Mouse (Mus musculus) midbrain, embryonic 11.5 days (tissue): ENCODE data around the gene Rbm3. TPM values are rescaled to one million over a fixed set of nuclear protein-coding genes. Genes with fewer than 3 reads are reported as not detected.

Source experiments
- ATAC-seq: fragments of 200-750 bp; cut with Nextera tagmentation; 2 replicates; pipeline ENCODE4 v1.8.0; 2017; ENCODE audit warnings: moderate TSS enrichment, moderate library complexity; ENCODE audit not compliant: low FRiP score
- DNase-seq: peaks from one replicate; pipeline ENCODE4 v3.0.0; 2015; ENCODE audit warnings: low spot score; ENCODE audit errors: missing footprints
- H3K27ac ChIP-seq: fragments of 300-500 bp; sonication (generic); 2 replicates; pipeline ENCODE4 v1.5.1; 2014; ENCODE audit warnings: low read depth, low read length
- H3K27me3 ChIP-seq: fragments of 300-500 bp; sonication (generic); 2 replicates; pipeline ENCODE4 v1.6.1; 2014; ENCODE audit warnings: mild to moderate bottlenecking, low read length, moderate library complexity, mixed read lengths; ENCODE audit not compliant: control insufficient read depth, insufficient read depth
- H3K36me3 ChIP-seq: fragments of 300-500 bp; sonication (generic); 2 replicates; pipeline ENCODE4 v1.6.1; 2014; ENCODE audit warnings: mild to moderate bottlenecking, low read length, moderate library complexity, mixed read lengths; ENCODE audit not compliant: control insufficient read depth, insufficient read depth
- H3K4me1 ChIP-seq: fragments of 300-500 bp; sonication (generic); 2 replicates; pipeline ENCODE4 v1.6.1; 2014; ENCODE audit warnings: low read length; ENCODE audit not compliant: control insufficient read depth, insufficient read depth
- H3K4me2 ChIP-seq: fragments of 300-500 bp; sonication (generic); 2 replicates; pipeline ENCODE4 v1.6.1; 2014; ENCODE audit warnings: mild to moderate bottlenecking, moderate library complexity
- H3K4me3 ChIP-seq: fragments of 300-500 bp; sonication (generic); 2 replicates; pipeline ENCODE4 v1.5.1; 2014; ENCODE audit warnings: low read depth, low read length
- H3K9ac ChIP-seq: fragments of 300-500 bp; sonication (generic); 2 replicates; pipeline ENCODE4 v1.6.1; 2014; ENCODE audit warnings: low read length
- H3K9me3 ChIP-seq: fragments of 300-500 bp; sonication (generic); 2 replicates; pipeline ENCODE4 v1.6.1; 2016; ENCODE audit warnings: low read length; ENCODE audit not compliant: control insufficient read depth
- WGBS: fragments of 180-500 bp; shearing (Covaris S2); extraction: QIAGEN DNeasy Blood & Tissue Kit; methylation state at CpG from one replicate; pipeline ENCODE4 v1.1.7; 2014; 5-methylcytosine and 5-hydroxymethylcytosine counted together
- polyA plus RNA-seq: library from polyadenylated mRNA; unstranded; fragments of >200 nt; fragmentation: Nextera tagmentation; extraction: Ambion mirVana; gene quantifications from 2 replicates; pipeline ENCODE4 v1.2.1, GENCODE M21; 2014

Gene Rbm3
- polyA plus RNA-seq, 1 experiment from 2014 or later, result 439 TPM

DNA sequence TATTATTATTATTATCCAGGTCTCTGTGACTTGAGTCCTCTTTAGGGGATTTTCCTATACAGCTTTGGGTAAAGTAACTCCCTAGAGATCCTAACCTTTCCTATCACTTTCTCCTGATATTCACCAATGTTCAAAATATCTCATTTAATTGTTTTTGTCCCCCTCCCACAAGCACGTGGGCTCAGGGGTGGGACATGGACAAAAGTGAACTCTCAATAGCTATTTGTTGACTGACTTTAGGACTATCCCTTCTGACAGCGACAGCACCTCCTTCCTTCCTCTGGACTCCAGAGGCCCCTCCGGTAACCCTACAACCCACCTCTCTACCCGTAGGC lies 29.5 kb upstream of the Rbm3 start:
- WGBS, result 15% methylated on average over 4 of the region's 4 CpGs
- peak overlapping the region; percentile 51 for H3K4me2 ChIP-seq
- H3K9me3 ChIP-seq, result no peaks in the 10 kb centered on the region
- H3K36me3 ChIP-seq, result no peaks in the 10 kb centered on the region
- H3K4me3 ChIP-seq, result peak overlapping the region; percentile 55
- ATAC-seq, result no peak
- H3K27me3 ChIP-seq, result no peaks in the 10 kb centered on the region
- DNase-seq, result no peak
- H3K27ac ChIP-seq, result no peak overlapping the region
- no peaks in the 10 kb centered on the region for H3K4me1 ChIP-seq
- H3K9ac ChIP-seq, result peak overlapping the region; percentile 55

GRCm38 (mm10) chrX:8167716-8168647 lies 22.3 kb upstream of the Rbm3 start:
- H3K27me3 ChIP-seq, result no peaks in the 10 kb centered on the region
- WGBS, result 94% methylated on average over 10 of the region's 10 CpGs
- H3K4me3 ChIP-seq, result no peak overlapping the region
- no peak overlapping the region for H3K4me2 ChIP-seq
- no peak overlapping the region for H3K27ac ChIP-seq
- no peak for DNase-seq
- H3K9ac ChIP-seq, result no peak overlapping the region
- H3K36me3 ChIP-seq, result no peaks in the 10 kb centered on the region
- H3K4me1 ChIP-seq, result no peaks in the 10 kb centered on the region
- no peaks in the 10 kb centered on the region for H3K9me3 ChIP-seq
- no peak for ATAC-seq

- Histone ChIP-seq H3K4me1 (no peaks in the 10 kb centered on the region), H3K9ac (no peak overlapping the region), H3K27ac (no peak overlapping the region), H3K27me3 (no peaks in the 10 kb centered on the region), H3K9me3 (no peaks in the 10 kb centered on the region), H3K4me2 (no peak overlapping the region), H3K36me3 (no peaks in the 10 kb centered on the region), H3K4me3 (no peak overlapping the region)
- WGBS, result 88% methylated on average over 4 of the region's 4 CpGs
- no peak for ATAC-seq
- DNase-seq, result no peak
Observed at GRCm38 (mm10) chrX:8164471-8164870, 18.8 kb upstream of the Rbm3 start.

DNA sequence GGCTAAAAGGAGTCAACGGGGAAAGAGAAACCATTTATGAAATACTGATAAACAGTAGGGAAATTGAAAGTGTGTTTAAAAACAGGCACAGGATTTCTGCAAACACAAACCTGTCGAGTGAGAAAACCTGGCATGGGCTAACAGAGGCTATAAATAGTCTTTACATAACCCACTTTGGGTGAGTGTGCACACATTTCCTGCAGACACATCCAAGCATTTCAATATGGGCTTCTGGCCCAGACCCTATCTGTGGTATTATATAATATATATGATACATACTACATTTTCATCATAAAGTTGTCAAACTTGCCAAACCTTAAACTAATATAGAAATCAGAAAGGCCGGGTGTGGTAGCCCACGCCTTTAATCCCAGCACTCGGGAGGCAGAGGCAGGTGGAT lies 17.4 kb upstream of the Rbm3 start:
- no peak overlapping the region for H3K9ac ChIP-seq
- H3K36me3 ChIP-seq, result no peaks in the 10 kb centered on the region
- H3K4me1 ChIP-seq, result no peaks in the 10 kb centered on the region
- H3K4me2 ChIP-seq, result no peak overlapping the region
- H3K9me3 ChIP-seq, result no peaks in the 10 kb centered on the region
- WGBS, result 94% methylated on average over 5 of the region's 5 CpGs
- ATAC-seq (no peak), DNase-seq (no peak)
- no peak overlapping the region for H3K4me3 ChIP-seq
- H3K27ac ChIP-seq, result no peak overlapping the region
- no peaks in the 10 kb centered on the region for H3K27me3 ChIP-seq

DNA sequence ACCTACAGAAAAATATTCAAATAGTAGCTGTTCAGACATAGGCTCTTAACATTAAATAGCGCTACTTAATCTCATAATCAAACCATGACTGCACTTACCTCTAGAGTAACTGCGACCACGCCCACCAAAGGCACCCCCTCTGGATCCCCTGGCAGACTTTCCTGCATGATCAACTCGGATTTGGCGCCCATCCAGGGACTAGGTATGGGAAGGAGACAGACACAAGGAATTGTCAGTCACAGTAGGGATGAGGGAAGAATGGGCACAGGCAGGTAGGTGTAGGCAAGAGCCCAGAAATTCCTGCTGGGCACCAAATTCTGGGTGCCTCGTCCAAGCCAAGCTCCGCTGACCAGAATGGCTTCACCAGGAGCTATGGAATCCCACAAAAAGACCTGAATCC lies 1.9 kb downstream of the Rbm3 start:
- no peak overlapping the region for H3K27ac ChIP-seq
- H3K9ac ChIP-seq, result peak overlapping the region; percentile 92; the same call in 1 of the 2 replicates
- H3K9me3 ChIP-seq, result no peaks in the 10 kb centered on the region
- peaks cover 7% of the 10 kb centered on the region for H3K4me1 ChIP-seq
- H3K4me2 ChIP-seq, result peak overlapping the region; percentile 70
- H3K36me3 ChIP-seq, result peaks cover 8% of the 10 kb centered on the region
- DNase-seq (no peak), ATAC-seq (no peak)
- H3K4me3 ChIP-seq, result peak overlapping the region; percentile 57
- 75% methylated on average over 7 of the region's 7 CpGs for WGBS
- no peaks in the 10 kb centered on the region for H3K27me3 ChIP-seq

- Histone ChIP-seq H3K9ac (no peak overlapping the region), H3K36me3 (peaks cover 8% of the 10 kb centered on the region), H3K4me1 (peaks cover 7% of the 10 kb centered on the region), H3K27me3 (no peaks in the 10 kb centered on the region), H3K4me3 (no peak overlapping the region), H3K4me2 (no peak overlapping the region), H3K27ac (no peak overlapping the region), H3K9me3 (no peaks in the 10 kb centered on the region)
- DNase-seq, result no peak
- no peak for ATAC-seq
- WGBS, result 89% methylated on average over 7 of the region's 7 CpGs
Observed at GRCm38 (mm10) chrX:8142948-8143347, 2.7 kb downstream of the Rbm3 start.

GRCm38 (mm10) chrX:8141058-8141457 lies 4.6 kb downstream of the Rbm3 start:
- H3K36me3 ChIP-seq, result peaks cover 8% of the 10 kb centered on the region
- H3K27ac ChIP-seq, result no peak overlapping the region
- H3K9me3 ChIP-seq, result no peaks in the 10 kb centered on the region
- WGBS, result 81% methylated on average over 3 of the region's 3 CpGs
- DNase-seq, result no peak
- H3K4me1 ChIP-seq, result peaks cover 7% of the 10 kb centered on the region
- H3K9ac ChIP-seq, result no peak overlapping the region
- H3K27me3 ChIP-seq, result no peaks in the 10 kb centered on the region
- ATAC-seq, result no peak
- no peak overlapping the region for H3K4me2 ChIP-seq
- H3K4me3 ChIP-seq, result no peak overlapping the region

DNA sequence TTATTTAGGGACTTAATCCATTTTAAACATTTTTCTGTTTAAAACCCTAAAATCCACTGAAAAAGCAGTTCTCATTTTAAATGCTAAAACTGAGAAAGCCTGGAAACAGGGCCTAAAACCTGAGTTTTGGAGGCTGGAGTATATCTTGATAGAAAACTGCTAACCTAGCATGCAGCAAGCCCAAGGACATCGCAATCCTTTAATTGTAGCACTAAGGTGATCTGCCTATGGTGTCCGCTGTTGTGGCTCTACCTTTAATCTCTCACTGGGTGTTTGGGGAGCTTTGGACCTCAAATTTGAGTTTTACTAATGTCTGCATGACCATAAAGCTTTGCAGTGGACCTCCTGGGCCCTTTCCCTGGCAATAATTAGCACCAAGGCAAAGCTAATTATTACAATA lies 5.2 kb downstream of the Rbm3 start:
- no peaks in the 10 kb centered on the region for H3K9me3 ChIP-seq
- H3K27ac ChIP-seq, result no peak overlapping the region
- H3K4me3 ChIP-seq, result no peak overlapping the region
- 87% methylated on average over 2 of the region's 2 CpGs for WGBS
- H3K9ac ChIP-seq, result no peak overlapping the region
- H3K4me2 ChIP-seq, result no peak overlapping the region
- peaks cover 8% of the 10 kb centered on the region for H3K36me3 ChIP-seq
- no peak for DNase-seq
- no peak for ATAC-seq
- no peaks in the 10 kb centered on the region for H3K27me3 ChIP-seq
- H3K4me1 ChIP-seq, result peaks cover 7% of the 10 kb centered on the region

GRCm38 (mm10) chrX:8139480-8139879 lies 6.2 kb downstream of the Rbm3 start:
- H3K27me3 ChIP-seq, result no peaks in the 10 kb centered on the region
- H3K4me2 ChIP-seq, result no peak overlapping the region
- DNase-seq, result no peak
- H3K36me3 ChIP-seq, result peaks cover 8% of the 10 kb centered on the region
- H3K9me3 ChIP-seq, result no peaks in the 10 kb centered on the region
- H3K4me3 ChIP-seq, result no peak overlapping the region
- no peak overlapping the region for H3K27ac ChIP-seq
- peaks cover 7% of the 10 kb centered on the region for H3K4me1 ChIP-seq
- 64% methylated on average over 1 of the region's 1 CpGs for WGBS
- ATAC-seq, result no peak
- no peak overlapping the region for H3K9ac ChIP-seq
